Mouse (Mus musculus) hindbrain, embryonic 11.5 days (tissue): ENCODE results near the gene Fgfr2. TPM values are rescaled to one million over a fixed set of nuclear protein-coding genes. Genes with fewer than 3 reads are reported as not detected.

Experiments
- ATAC-seq: fragments of 200-750 bp; cut with Nextera tagmentation; 2 replicates; pipeline ENCODE4 v1.8.0; 2017; ENCODE audit warnings: mild to moderate bottlenecking, moderate TSS enrichment, moderate library complexity; ENCODE audit not compliant: low FRiP score
- DNase-seq: peaks from one replicate; pipeline ENCODE4 v3.0.0-alpha.2; 2015; ENCODE audit warnings: low spot score
- H3K27ac ChIP-seq: fragments of 300-500 bp; sonication (generic); 2 replicates; pipeline ENCODE4 v1.5.1; 2014; ENCODE audit warnings: mild to moderate bottlenecking, low read depth, low read length
- H3K27me3 ChIP-seq: fragments of 300-500 bp; sonication (generic); 2 replicates; pipeline ENCODE4 v1.6.1; 2014; ENCODE audit warnings: mild to moderate bottlenecking, low read length, moderate library complexity, mixed read lengths; ENCODE audit not compliant: control insufficient read depth, insufficient read depth
- H3K36me3 ChIP-seq: fragments of 300-500 bp; sonication (generic); 2 replicates; pipeline ENCODE4 v1.6.1; 2014; ENCODE audit warnings: mild to moderate bottlenecking, low read length, moderate library complexity, mixed read lengths; ENCODE audit not compliant: control insufficient read depth, insufficient read depth
- H3K4me1 ChIP-seq: fragments of 300-500 bp; sonication (generic); replicated peaks from 2 replicates; pipeline ENCODE4 v1.6.1; 2014; ENCODE audit warnings: low read length, mixed read lengths; ENCODE audit not compliant: control insufficient read depth, insufficient read depth
- H3K4me2 ChIP-seq: fragments of 300-500 bp; sonication (generic); replicated peaks from 2 replicates; pipeline ENCODE4 v1.6.1; 2014; ENCODE audit warnings: mild to moderate bottlenecking, low read depth, low read length
- H3K4me3 ChIP-seq: fragments of 300-500 bp; sonication (generic); 2 replicates; pipeline ENCODE4 v1.5.1; 2014; ENCODE audit warnings: low read depth, low read length
- H3K9ac ChIP-seq: fragments of 300-500 bp; sonication (generic); 2 replicates; pipeline ENCODE4 v1.6.1; 2014; ENCODE audit warnings: low read depth, low read length
- H3K9me3 ChIP-seq: fragments of 300-500 bp; sonication (generic); 2 replicates; pipeline ENCODE4 v1.6.1; 2016; ENCODE audit warnings: low read length; ENCODE audit not compliant: control insufficient read depth
- WGBS: fragments of 180-500 bp; shearing (Covaris S2); extraction: QIAGEN DNeasy Blood & Tissue Kit; methylation state at CpG from one replicate; pipeline ENCODE4 v1.1.7; 2014; 5-methylcytosine and 5-hydroxymethylcytosine counted together
- polyA plus RNA-seq: library from polyadenylated mRNA; unstranded; fragments of >200 nt; fragmentation: Nextera tagmentation; extraction: Ambion mirVana; gene quantifications from 2 replicates; pipeline ENCODE4 v1.2.1, GENCODE M21; 2014

The Fgfr2 gene
- polyA plus RNA-seq, 1 experiment from 2014 or later, result 71.3 TPM

GRCm38 (mm10) chr7:132763911-132764310 is 359.2 kb downstream of the Fgfr2 start:
- ATAC-seq, result no peak
- no peaks in the 10 kb centered on the region for H3K27me3 ChIP-seq
- H3K4me1 ChIP-seq, result no peaks in the 10 kb centered on the region
- 94% methylated on average over 5 of the region's 5 CpGs for WGBS
- no peak for DNase-seq
- no peak overlapping the region for H3K9ac ChIP-seq
- H3K27ac ChIP-seq, result no peak overlapping the region
- H3K4me2 ChIP-seq, result no peak overlapping the region
- H3K4me3 ChIP-seq, result no peak overlapping the region
- no peaks in the 10 kb centered on the region for H3K9me3 ChIP-seq
- H3K36me3 ChIP-seq, result no peaks in the 10 kb centered on the region

- Histone ChIP-seq H3K27ac (no peak overlapping the region), H3K4me2 (no peak overlapping the region), H3K27me3 (no peaks in the 10 kb centered on the region), H3K36me3 (no peaks in the 10 kb centered on the region), H3K9me3 (no peaks in the 10 kb centered on the region), H3K4me3 (no peak overlapping the region), H3K4me1 (no peaks in the 10 kb centered on the region), H3K9ac (no peak overlapping the region)
- DNase-seq (no peak), ATAC-seq (no peak)
- 95% methylated on average over 6 of the region's 6 CpGs for WGBS
Observed at GRCm38 (mm10) chr7:132763351-132763750, 359.8 kb downstream of the Fgfr2 start.

GRCm38 (mm10) chr7:132761409-132761808 is 361.7 kb downstream of the Fgfr2 start:
- H3K27me3 ChIP-seq, result no peaks in the 10 kb centered on the region
- H3K4me2 ChIP-seq, result no peak overlapping the region
- no peak for ATAC-seq
- H3K27ac ChIP-seq, result no peak overlapping the region
- no peaks in the 10 kb centered on the region for H3K9me3 ChIP-seq
- no peak for DNase-seq
- no peak overlapping the region for H3K9ac ChIP-seq
- H3K36me3 ChIP-seq, result no peaks in the 10 kb centered on the region
- WGBS, result 93% methylated on average over 2 of the region's 2 CpGs
- no peaks in the 10 kb centered on the region for H3K4me1 ChIP-seq
- H3K4me3 ChIP-seq, result no peak overlapping the region

DNA sequence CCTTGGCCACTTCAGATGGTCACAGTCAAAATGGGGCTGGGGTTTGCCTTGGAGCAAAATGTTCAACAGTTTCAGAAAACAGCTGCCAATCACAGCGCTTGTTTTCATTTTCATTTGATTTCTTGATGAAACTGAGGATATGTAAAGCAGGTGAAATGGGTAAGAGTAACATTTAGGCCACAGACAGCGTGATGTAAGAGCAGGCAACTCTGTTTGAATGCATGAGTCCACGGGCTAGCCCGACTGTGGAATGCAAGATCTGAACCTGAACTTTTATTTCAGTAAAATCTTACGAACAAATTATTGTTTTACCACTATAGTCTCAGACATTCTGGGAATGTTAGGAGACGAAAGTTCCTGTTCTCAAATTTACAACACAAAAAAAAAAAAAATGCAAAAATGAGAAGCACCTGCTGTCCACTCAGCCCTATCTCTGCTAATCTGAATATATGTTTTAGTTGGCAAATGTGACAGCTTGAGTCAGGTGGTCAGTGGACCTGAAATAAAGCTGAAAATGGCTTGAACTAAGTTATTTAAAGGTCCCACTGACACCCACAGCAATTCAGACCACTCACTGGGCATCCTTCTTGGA is 362.5 kb downstream of the Fgfr2 start:
- Histone ChIP-seq H3K4me2 (no peak overlapping the region), H3K27ac (no peak overlapping the region), H3K4me1 (no peaks in the 10 kb centered on the region), H3K36me3 (no peaks in the 10 kb centered on the region), H3K27me3 (no peaks in the 10 kb centered on the region), H3K9ac (no peak overlapping the region), H3K9me3 (no peaks in the 10 kb centered on the region), H3K4me3 (no peak overlapping the region)
- DNase-seq (no peak), ATAC-seq (no peak)
- WGBS, result 95% methylated on average over 6 of the region's 6 CpGs

- H3K4me1 ChIP-seq, result no peaks in the 10 kb centered on the region
- no peaks in the 10 kb centered on the region for H3K27me3 ChIP-seq
- DNase-seq (no peak), ATAC-seq (no peak)
- H3K4me2 ChIP-seq, result no peak overlapping the region
- no peaks in the 10 kb centered on the region for H3K36me3 ChIP-seq
- H3K27ac ChIP-seq, result 0 out of 2 replicates have a peak overlapping the region, but pooled peaks have one; percentile 6
- 79% methylated on average over 6 of the region's 6 CpGs for WGBS
- no peaks in the 10 kb centered on the region for H3K9me3 ChIP-seq
- H3K9ac ChIP-seq, result no peak overlapping the region
- H3K4me3 ChIP-seq, result no peak overlapping the region
Observed at GRCm38 (mm10) chr7:132759926-132760325, 363.2 kb downstream of the Fgfr2 start.

DNA sequence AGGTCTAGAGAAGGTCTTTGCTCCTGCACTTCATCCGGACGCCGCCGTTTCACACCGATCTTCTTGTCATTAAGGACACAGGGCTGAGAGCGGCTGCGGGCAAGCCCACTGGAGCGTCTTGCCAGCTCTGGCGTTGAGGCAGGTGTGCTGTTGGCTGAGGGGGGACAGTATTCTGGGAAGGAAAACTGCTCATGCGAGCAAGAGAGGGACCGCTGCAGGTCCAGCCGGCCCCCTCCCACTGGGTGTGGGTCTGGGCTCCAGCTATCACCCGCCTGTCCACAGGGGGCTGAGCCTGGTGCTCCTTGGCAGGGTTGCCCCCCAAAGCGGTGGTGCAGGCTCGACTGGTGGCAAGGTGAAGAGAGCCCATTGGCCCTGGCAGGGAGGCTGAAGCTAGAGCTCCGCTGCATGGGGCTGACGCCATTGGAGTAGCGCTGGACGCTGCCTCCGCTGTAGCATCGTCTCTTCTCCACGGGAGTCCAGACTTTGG is 363.7 kb downstream of the Fgfr2 start:
- no peak overlapping the region for H3K4me2 ChIP-seq
- 94% methylated on average over 22 of the region's 22 CpGs for WGBS
- ATAC-seq (no peak), DNase-seq (no peak)
- no peaks in the 10 kb centered on the region for H3K9me3 ChIP-seq
- no peak overlapping the region for H3K27ac ChIP-seq
- H3K9ac ChIP-seq, result no peak overlapping the region
- no peaks in the 10 kb centered on the region for H3K36me3 ChIP-seq
- H3K4me1 ChIP-seq, result peaks cover 5% of the 10 kb centered on the region; the same call in 1 of the 2 replicates
- H3K4me3 ChIP-seq, result no peak overlapping the region
- H3K27me3 ChIP-seq, result no peaks in the 10 kb centered on the region

GRCm38 (mm10) chr7:132758875-132759274 is 364.3 kb downstream of the Fgfr2 start:
- DNase-seq (no peak), ATAC-seq (no peak)
- WGBS, result 82% methylated on average over 5 of the region's 5 CpGs

DNA sequence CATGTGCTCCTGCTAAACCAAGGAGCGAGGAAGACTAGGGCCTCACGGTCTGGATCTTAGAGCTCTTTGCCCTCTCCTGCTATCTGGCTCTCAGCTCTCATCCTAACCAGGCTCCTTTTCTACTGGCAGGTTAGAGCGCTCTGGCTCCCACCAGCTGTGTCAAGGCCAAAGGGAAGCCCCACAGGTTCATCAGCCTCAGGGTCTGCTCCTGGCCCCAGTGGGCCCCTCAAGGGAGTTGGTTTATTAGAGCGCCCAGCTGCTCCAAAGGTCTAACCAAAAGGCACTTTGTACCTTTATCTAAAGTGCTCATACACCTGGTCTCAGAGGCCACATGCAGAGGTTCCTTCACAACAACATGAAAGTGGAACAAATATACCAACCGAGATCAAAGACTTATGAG is 366.8 kb downstream of the Fgfr2 start:
- no peak for DNase-seq
- no peaks in the 10 kb centered on the region for H3K36me3 ChIP-seq
- no peak overlapping the region for H3K4me2 ChIP-seq
- no peak overlapping the region for H3K27ac ChIP-seq
- no peaks in the 10 kb centered on the region for H3K27me3 ChIP-seq
- peaks cover 11% of the 10 kb centered on the region for H3K4me1 ChIP-seq
- WGBS, result 94% methylated on average over 5 of the region's 5 CpGs
- H3K9ac ChIP-seq, result no peak overlapping the region
- ATAC-seq, result no peak
- no peaks in the 10 kb centered on the region for H3K9me3 ChIP-seq
- no peak overlapping the region for H3K4me3 ChIP-seq

More at GRCm38 (mm10) chr7:132758875-132759274, 364.3 kb downstream of the Fgfr2 start:
- H3K36me3 ChIP-seq, result no peaks in the 10 kb centered on the region
- no peak overlapping the region for H3K9ac ChIP-seq
- no peak overlapping the region for H3K4me3 ChIP-seq
- no peaks in the 10 kb centered on the region for H3K27me3 ChIP-seq
- no peak overlapping the region for H3K4me2 ChIP-seq
- H3K4me1 ChIP-seq, result peaks cover 10% of the 10 kb centered on the region
- no peaks in the 10 kb centered on the region for H3K9me3 ChIP-seq
- no peak overlapping the region for H3K27ac ChIP-seq

GRCm38 (mm10) chr7:132754389-132754750 is 368.8 kb downstream of the Fgfr2 start:
- H3K4me3 ChIP-seq, result no peak overlapping the region
- peaks cover 11% of the 10 kb centered on the region for H3K4me1 ChIP-seq
- H3K27me3 ChIP-seq, result no peaks in the 10 kb centered on the region
- no peak overlapping the region for H3K9ac ChIP-seq
- H3K4me2 ChIP-seq, result no peak overlapping the region
- no peaks in the 10 kb centered on the region for H3K36me3 ChIP-seq
- ATAC-seq (no peak; the same call in 1 of the 2 replicates), DNase-seq (peak; percentile 12)
- H3K9me3 ChIP-seq, result no peaks in the 10 kb centered on the region
- peak overlapping the region; percentile 70 for H3K27ac ChIP-seq
- WGBS, result 59% methylated on average over 3 of the region's 3 CpGs
